Mouse (Mus musculus) lung, postnatal 0 days (tissue): ENCODE data around the gene Cebpa.

Experiments
- CTCF ChIP-seq: IDR thresholded peaks from 2 replicates; pipeline ENCODE4 v1.5.1; 2016; ENCODE audit warnings: antibody characterized with exemption, mild to moderate bottlenecking
- EP300 ChIP-seq: IDR thresholded peaks from 2 replicates; pipeline ENCODE4 v1.6.1; 2016; ENCODE audit warnings: antibody characterized with exemption, mild to moderate bottlenecking, control low read depth

DNA sequence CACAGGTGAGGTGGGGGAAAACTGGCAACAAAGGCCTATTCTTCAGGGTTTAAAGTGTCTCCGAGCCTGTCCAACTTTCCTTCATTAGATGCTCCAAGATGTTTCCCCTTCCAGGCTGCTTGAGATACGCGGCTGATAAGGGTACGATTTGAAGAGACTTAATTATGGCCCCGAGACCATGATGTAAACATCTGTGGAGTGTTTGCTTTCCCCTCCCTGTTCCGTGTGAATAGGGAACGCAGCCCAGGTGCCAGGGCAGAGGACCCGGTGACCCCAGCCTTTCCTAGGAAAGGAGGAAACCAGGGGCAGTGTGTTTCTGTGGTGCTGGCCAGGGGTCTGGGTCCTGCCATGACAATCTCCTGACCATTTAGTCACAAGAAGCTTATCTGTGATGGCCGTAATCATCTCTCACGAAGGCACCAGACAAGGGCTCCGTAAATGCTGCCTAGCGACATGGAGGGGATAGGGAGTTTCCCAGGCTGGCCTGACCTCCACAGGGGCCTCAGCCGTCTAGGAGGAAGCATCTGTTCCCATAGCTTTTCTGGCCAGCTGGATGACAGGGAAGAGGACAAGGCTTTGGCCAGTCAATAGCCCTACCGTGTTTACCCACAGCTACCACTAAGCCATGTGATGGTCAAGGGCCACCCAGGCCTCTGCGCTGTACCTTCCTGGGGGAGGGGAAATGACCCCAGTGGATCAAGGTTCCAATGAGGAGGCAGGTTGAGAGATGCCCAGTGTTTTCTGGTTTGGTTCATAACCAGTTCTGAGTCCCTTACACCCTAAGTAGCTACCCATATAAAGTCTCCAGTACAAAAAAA, 30.7 kb downstream of the Cebpa start:
- TF ChIP-seq EP300, result peak; percentile 63; the same call in 1 of the 2 replicates
- no peak for TF ChIP-seq CTCF
